Mouse (Mus musculus): ENCODE measurements around the gene Muc5b.
"Not testable (repeated sequence)": the region's sequence is repeated elsewhere in the genome, so short reads cannot be mapped to it uniquely, and the experiment has no call there.

The Muc5b gene

DNA sequence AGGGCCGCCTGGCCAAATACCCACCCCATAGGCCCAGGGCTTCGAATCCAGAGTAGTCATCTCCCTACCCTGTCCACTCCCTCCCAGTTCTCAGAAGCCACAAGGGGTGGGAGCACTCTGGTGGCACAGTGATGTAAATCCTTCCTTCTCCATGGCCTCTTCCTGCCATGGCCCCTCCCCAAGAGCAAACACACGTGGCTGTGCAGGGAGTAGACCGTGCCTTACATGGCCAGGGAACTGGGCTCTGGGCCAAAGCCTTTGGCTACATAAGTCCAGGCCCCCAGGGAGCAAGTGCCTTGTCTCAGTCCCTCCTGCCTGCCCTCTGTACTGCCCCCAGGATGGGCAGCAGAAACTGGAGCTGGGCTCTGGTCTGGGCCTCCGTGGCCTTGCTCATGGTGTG is at the start of gene Muc5b:
Muc5b (plus strand) TSS at position 292 of the 400 bp plus-strand sequence.
- DNase-seq (ENCODE audit: low spot score), result peak; percentile 57

DNA sequence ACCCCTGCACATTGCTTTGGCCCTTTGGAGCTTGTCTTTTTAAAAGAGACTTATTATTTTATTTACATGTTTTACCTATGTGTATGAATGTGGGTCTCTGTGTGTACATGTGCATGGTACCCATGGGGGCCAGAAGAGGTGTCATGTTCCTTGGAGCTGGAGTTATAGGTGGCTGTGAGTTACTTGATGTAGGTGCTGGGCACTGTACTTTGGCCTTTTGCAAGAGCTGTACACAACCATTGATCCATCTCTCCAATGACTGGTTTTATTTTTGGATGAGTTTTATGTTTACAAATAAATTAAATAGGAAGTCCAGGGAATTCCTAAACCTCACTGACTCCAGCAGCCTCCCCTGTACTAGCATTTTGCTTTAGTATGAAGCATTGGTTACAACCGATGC is 44.6 kb upstream of the Muc5b start:
- no peak for DNase-seq (ENCODE audit: low spot score)

DNA sequence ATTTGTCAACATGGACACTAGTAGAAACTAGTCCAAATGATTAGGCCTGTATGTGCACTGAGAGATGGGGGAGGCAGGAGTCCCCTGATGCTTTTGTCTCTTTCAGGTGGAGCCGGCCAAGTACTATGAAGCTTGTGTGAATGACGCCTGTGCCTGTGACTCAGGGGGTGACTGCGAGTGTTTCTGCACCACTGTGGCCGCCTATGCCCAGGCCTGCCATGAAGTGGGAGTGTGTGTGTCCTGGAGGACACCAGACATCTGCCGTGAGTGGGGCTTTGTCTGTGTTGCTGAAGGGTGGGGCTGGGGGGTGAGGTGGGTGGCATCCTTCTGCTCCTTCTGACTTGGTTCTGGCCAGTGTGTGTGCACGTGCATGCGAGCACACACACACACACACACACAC is 35.7 kb upstream of the Muc5b start:
- no peak for DNase-seq (ENCODE audit: low spot score)

DNA sequence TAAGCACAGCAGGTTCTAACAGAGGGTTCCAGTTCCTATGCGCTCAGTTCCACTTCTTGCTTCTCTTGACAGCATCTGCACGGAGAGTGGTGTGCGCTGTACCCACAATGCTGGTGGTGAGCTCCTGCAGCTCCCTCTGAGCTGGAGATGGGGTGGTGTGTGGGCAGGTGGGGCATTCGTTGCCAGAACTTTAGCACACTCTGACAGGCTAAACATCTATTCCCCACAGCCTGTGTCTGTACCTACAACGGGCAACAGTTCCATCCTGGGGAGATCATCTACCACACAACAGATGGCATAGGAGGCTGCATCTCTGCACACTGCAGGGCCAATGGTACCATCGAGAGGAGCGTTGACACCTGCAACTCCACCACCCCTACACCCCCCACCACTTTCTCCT is 33.5 kb upstream of the Muc5b start:
- DNase-seq (ENCODE audit: low spot score), result no peak

DNA sequence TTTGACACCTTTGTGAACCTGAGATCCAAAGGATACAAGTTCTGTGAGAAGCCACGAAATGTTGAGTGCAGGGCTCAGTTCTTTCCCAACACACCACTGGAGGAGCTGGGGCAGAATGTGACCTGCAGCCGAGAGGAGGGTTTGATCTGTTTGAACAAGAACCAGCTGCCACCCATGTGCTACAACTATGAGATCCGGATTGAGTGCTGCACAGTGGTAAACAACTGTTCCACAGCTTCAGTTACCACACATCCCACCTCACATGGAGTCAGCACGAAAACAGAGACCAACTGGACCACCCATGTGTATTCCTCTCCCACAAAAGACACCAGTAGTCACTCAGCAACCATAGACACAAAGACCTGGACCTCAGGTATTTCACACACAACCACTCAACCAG is 31.0 kb upstream of the Muc5b start:
- not testable (repeated sequence) for DNase-seq (ENCODE audit: low spot score)

DNA sequence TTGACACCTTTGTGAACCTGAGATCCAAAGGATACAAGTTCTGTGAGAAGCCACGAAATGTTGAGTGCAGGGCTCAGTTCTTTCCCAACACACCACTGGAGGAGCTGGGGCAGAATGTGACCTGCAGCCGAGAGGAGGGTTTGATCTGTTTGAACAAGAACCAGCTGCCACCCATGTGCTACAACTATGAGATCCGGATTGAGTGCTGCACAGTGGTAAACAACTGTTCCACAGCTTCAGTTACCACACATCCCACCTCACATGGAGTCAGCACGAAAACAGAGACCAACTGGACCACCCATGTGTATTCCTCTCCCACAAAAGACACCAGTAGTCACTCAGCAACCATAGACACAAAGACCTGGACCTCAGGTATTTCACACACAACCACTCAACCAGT is 28.9 kb upstream of the Muc5b start:
- DNase-seq (ENCODE audit: low spot score), result not testable (repeated sequence)

DNA sequence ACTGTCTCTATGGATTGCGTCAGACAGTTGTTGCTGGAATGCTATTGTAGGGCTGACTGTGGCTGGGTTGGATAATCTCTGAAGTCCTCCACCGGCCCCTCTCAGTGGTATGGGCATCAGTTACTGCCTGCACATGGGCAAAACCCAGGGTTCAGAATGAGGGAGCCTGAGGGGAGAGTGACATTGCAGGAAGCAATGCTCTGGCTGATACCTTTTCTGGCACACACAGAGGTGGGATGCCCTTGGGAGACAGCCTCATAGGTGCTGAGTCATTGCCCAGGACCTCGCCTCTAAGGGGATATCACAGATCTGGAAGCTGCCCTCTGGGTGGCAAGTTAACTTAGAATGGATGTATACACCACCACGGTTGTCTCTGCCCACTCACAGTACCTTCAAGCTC is 25.5 kb upstream of the Muc5b start:
- DNase-seq (ENCODE audit: low spot score), result no peak

DNA sequence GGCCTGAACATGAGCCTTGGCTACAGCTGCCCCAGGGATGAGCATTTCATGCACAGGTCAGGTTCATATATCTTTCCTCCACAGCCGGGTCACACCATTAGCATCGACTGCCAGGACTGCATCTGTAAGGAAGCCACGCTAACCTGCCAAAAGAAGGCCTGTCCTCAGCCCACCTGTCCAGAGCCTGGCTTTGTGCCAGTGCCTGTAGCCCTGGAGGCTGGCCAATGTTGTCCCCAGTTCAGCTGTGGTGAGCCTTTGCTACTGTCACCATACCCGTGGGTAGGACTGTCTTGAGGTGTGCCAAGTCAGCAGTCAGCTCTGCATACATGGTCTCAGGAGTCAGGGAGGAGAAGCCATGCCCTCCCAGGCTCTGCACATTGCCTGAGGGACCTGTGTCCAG is 23.5 kb upstream of the Muc5b start:
- no peak for DNase-seq (ENCODE audit: low spot score)

DNA sequence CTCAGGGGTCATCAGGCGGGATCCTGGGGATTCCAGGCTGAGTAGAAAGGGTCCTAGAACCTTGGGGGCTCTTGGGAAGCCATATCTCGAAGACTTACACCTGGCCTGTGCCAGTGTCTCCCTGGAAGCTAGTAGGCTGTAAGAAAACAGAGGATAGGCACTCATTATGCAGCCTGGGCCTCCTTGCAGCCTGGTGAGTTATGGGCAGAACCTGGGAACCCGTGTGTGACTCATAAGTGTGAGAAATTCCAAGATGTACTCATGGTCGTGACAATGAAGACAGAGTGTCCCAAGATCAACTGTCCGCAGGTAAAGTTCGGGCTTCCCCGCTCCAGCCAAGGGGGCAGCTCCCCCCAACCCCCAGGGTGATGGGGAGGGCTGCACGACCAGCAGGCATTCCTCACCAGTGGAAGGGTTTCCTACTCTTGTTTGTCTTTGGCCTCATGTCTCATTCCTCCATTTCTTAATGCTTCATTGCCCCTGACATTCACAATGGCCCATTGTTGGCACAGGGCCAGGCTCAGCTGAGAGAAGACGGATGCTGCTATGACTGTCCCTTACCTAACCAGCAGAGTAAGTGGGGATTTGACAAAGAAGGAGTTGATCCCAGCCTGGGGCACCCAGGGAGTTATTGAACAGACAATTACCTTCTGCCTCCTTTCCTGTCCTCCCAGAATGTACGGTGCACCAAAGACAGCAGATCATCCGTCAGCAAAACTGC is 21.4 kb upstream of the Muc5b start:
- DNase-seq (ENCODE audit: low spot score), result no peak

DNA sequence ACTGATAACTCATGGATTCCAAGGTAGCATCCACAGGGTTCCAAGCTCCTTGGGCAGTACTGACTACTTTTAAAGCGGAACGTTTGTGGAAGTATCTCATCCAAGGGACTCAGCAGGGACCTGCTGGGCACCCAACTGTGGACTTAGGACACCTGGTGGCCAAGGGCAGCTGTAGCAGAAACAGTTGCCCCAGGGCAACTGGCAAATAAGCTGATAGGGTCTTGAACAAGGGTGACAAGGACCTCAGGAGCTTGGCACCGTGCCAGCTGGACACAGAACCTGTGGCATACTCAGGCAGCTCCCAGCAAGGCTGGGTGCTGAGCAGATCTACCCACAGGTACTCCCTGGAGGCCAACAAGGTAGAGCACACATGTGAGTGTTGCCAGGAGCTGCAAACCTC is 20.6 kb upstream of the Muc5b start:
- DNase-seq (ENCODE audit: low spot score), result peak; percentile 56

DNA sequence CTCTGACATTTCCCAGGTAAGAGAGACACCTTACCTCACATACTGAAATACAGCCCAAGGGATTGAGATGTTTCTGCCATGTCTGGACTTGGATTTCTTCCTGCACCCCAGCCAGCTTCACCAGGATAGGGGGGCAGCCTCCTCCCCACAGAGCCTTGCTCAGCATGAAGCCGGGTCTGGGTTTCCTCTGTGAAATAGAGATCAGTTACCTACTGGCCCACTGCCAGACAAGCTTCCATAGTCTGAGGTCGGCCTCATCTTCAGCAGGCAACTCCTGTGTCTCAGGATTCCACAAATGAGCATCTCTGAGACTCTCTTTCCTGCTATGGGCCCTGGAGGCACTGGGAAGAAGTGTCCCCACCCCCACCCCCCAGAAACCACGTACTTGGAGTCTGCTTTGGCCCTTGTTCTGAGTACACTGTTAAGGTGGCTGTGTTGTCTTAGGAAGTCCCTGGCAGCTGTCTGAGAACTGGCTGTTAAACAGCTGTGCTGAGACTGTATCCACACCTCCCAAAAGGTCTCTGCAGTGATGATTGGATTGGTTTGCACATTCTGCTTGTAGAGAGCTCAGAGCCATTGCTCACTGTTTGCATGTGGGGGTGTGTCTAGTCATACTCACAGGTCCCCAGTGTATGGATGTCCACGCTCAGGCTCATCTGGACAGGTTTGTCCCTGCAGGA is 16.1 kb upstream of the Muc5b start:
- DNase-seq (ENCODE audit: low spot score), result no peak

DNA sequence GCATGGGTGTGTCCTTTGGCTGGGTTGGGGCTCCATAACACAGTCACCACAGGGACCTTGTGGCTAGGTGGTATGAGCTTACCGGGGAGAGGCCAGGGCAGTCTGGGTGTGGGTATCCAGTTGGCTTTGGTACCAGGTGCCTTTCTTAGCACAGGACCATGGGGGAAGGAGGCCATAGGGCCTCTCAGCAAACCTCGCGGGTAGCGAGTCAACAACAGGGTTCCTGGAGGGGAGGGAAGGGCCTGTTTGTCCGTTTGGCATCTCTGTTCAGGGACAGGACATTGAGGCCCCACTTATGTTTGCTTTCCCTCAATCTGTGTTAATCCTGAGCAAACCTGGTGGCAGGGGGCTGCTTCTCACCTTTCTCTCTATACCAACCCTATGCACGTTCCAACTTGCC is 15.2 kb upstream of the Muc5b start:
- DNase-seq (ENCODE audit: low spot score), result no peak

DNA sequence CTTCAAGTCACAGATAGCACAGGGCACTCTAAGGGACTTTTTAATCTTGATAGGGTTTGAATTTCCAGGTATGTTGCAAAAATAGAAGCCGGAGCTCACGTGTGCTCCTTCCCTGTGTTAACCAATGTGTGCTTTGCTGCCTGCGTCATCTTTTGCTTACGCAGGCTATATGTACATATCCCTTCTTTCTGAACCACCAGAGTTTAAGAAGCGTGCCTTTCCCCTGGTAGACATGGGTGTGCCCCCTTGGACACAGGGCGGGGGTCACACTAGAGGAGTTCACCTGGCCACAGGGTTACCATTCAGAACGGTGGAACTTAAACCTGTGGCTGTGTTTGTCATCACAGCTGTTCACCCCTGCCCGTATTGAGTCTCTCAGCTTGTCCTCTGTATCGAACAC is 14.5 kb upstream of the Muc5b start:
- DNase-seq (ENCODE audit: low spot score), result no peak

DNA sequence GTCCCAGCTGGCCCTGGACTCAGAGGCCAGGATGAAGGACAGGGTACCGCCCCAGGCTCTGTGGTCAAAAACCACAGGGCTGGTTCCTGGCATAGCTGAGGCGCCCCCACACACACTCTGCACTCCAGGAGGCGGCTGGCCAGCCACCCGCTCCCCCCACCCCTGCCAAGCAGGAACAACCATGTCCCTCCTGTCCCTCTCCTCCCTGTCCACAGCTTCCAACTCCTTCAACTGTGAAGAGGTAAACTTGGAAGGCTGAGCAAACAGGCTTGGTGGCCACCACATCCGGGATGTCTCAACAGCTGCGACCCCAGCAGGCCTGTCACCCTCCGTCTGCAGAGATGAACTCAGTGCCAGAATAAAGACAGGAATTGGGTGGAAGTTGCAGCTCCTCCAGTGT is 2.9 kb upstream of the Muc5b start:
- DNase-seq (ENCODE audit: low spot score), result no peak

DNA sequence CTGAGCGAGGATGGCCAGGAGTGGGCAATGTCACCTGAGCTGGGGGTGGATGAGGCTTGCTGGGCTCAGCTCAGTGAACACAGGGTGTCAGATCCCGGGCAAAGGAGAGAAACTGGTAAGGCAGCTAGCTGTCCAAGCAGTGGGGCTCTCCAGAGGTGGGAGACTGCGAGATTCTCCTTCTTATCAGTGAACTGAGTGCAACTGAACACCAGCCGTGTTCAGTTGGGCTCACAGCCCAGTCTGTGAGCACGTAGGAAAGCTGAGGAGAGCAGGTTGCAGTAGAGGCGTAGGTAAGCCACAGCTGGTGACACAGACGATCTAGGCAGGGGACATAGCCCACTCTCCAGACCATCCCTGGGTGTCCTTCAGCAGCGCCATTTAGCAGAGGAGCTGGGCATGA is 2.4 kb upstream of the Muc5b start:
- no peak for DNase-seq (ENCODE audit: low spot score)

DNA sequence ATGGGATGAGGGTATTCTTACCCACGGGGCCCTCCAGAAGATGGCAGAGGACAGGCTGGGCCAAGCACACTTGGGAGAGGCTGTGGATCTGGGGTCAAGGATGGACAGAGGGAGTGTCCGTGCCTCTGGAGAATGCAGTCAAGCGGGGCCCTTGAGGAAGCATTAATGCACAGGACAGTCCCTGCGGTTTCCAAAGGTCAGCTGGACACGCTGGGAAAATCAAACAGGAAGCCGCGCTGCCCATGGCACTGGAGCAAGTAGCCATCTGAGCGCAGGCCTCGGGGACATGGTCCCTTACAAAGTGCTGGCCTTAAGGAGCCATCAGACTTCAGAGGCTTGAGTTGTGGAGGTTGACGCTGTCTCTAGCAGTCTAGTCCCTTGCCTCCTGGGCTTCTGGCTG is 1.5 kb downstream of the Muc5b start:
- no peak for DNase-seq (ENCODE audit: low spot score)

DNA sequence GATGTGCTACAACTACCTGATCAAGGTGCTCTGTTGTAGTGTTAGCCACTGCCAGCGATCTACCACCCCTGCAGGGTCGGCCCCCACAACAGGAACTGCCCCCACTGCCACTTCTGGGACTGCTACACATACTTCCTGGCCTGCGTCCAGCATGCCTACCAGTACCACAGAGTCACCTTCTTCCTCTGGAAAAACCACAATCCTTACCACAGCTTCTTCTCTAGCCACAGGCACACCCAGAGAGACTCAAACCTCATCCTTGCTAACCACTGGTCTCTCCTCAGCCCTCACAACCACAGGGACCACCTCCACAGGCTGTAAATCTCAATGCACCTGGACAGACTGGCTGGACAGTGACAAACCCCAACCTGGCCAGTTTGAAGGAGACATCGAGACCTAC is 22.2 kb downstream of the Muc5b start:
- DNase-seq (ENCODE audit: low spot score), result no peak

DNA sequence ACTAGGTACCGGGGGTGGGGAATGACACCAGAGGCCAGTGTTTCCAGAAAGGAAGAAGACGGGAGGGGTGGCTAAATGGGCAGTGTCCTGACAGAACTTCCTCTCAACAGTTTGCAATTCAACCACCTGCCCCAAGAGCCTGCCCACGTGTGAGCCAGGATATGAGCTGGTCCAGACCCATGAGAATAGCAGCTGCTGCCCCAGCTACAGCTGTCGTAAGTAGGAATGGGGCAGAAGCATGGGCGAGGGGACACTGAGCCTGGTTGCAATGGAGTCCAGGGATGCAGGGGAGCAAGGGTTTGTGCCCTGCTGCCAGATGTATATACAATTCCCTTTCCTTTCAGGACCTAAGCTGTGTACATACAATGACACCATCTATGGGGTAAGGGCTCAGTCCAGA is 30.8 kb downstream of the Muc5b start:
- DNase-seq (ENCODE audit: low spot score), result no peak

DNA sequence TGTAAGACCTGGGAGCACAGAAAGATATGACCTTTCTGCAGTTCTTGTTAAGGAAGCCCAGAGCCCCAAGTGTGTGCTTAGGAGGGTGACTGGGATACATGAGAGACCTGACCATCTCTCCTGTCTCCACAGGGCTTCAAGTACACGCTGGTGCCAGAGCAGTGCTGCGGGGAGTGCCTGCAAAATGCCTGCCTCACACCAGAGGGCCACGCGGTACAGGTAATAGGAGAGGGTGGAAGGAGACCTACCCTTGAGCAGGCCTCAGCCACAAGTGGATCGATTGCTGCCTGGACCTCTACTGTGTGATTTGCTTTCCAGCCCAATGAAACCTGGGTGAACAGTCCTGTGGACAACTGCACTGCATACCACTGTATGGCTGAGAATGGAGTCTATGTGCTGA is 31.7 kb downstream of the Muc5b start:
- no peak for DNase-seq (ENCODE audit: low spot score)

DNA sequence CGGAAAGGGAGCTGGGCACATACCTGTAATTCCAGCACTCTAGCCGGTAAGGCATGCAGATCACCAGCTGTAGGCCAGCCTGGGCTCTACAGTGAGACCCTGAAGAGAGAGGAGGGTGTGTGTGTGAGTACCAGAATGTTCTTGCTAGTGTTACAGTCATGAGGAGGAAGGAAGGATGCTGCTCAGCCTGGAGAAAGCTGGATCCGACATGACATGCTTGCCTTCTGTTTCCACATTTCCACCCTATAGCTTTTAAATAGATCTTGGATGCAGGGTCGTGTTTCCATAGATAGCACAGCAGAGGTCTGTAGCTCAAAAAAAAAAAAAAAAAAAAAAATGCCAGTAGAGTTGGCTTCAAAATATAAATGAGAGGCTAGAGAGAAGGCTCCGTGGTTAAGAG is 36.0 kb downstream of the Muc5b start:
- DNase-seq (ENCODE audit: low spot score), result no peak

DNA sequence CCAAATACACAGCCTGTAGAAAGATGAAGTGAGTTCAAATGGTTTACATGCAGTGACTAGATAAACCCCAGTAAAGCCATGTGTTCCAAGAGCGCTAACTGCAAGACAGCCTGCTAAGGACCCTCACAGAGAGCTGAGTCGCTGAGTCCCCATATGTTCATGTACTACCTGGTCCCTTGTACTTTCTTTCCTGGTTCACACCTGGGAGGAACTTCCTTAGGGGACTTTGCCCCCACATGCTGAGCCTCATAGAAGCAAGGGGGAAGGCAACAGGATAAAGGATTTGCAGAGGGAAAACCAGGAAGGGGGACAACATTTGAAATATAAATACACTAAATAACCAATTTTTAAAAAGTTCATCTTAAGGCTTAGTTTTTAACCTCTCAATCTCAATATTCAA is 39.9 kb downstream of the Muc5b start:
- DNase-seq (ENCODE audit: low spot score), result no peak

DNA sequence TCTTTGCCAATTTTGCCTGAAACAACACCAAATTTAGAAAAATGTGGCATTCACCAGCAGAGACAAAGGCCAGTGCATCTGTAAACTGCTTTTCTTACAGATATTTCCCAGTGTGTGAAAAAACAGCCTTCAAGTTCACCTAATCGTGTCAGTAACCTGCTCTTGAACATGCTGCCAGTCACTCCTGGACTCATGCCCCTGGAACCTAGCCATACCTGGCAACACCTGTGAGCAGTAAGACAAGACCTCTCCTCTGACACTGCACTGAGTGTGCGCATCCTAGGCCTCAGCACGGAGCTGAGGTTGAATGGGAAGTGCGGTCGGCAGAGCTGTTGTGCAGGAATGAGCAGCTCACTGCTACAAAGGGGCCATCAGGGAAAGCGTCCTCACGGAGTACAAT is 53.3 kb downstream of the Muc5b start:
- DNase-seq (ENCODE audit: low spot score), result no peak

DNA sequence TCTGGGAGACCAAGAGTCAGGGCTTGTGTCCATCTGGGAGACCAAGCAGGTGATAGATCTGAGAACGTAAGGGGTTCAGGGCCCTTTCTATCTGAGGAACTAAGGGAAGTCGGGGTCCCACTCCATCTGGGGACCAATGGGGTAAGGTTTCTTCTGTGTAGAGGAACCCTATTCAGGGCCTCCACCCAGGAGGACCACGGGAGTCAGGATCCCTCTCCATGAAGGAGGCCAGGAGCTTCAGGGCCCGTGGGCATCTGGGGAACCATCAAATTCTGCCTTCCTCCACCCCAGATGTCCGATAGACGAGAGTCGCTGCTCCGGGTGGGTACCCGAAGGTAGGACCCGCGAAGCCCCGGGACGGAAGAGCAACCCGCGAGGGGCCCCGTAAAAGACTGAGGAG is 63.0 kb downstream of the Muc5b start:
- DNase-seq (ENCODE audit: low spot score), result no peak

DNA sequence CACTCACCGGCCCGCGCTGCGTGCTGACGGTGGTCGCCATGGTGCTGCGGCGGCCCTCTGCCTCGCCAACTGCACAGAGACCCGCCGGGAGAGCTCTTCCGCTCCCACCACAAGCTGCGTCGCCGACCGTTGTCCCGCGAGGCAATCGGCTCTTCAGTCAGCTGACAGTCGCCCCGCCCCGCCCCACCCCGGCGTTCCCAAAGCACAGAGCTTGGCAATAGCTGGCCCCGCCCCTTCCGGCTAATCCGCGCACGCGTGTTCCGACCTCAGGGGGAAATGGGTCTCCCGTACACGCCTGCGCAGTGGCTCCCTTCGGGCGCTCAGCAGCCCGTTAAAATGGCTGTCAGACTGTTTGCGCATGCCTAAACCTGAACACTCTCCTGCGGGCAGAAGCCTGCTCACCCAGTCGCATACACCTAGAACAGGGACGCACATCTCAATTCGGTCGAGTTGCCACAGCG is 63.4 kb downstream of the Muc5b start:
- peak; percentile 100 for DNase-seq (ENCODE audit: low spot score)

Data from testis, postnatal 10 days (tissue).